Mouse (Mus musculus): Measurements from ENCODE around the gene Arhgap8.
"Not testable (repeated sequence)": the region's sequence is repeated elsewhere in the genome, so short reads cannot be mapped to it uniquely, and the experiment has no call there.

Arhgap8 gene

DNA sequence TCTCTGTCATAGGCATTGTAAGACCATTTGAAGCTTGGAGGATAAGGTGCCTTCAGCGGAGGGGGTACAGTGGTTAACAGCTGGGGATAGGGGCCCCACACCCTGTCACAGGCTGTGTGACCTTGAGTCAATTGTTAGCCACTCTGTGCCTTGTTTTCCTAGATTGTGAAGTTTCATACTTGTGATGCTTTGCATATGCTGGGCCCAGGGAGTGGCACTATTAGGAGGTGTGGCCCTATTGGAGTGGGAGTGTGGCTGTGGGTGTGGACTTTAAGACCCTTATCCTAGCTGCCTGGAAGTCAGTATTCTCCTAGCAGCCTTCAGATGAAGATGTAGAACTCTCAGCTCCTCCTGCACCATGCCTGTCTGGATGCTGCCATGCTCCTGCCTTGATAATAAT lies 3.8 kb downstream of the Arhgap8 start:
- in situ Hi-C loops (cut with MboI; ENCODE audit: low pct_unique_long_range_greater_than_20kb in 1 of 2, low sequenced_read_pairs in 2 of 2, unreplicated experiment in 1 of 2) = not testable (repeated sequence)

DNA sequence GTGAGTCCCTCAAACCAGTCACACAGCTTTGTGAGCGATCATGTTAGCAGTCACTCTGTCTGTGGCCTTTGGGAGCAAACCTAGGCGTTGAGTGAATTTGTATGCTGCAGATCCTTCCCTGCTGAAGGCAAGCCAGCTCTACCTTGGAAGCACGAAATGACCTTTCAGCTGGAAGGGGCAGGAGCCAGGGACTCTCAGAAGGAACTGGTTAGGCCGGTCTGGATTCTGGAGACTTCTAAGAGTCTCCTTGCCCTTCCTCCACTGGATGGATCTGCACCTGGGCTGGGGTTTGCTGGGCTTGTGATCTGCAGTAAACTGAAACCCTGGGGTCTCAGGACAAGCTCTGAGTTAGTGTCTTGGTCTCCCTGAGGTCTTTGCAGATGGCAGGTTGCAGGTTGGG lies 4.3 kb downstream of the Arhgap8 start:
- in situ Hi-C loops (cut with MboI; ENCODE audit: low pct_unique_long_range_greater_than_20kb in 1 of 2, low sequenced_read_pairs in 2 of 2, unreplicated experiment in 1 of 2) = no loop called here

DNA sequence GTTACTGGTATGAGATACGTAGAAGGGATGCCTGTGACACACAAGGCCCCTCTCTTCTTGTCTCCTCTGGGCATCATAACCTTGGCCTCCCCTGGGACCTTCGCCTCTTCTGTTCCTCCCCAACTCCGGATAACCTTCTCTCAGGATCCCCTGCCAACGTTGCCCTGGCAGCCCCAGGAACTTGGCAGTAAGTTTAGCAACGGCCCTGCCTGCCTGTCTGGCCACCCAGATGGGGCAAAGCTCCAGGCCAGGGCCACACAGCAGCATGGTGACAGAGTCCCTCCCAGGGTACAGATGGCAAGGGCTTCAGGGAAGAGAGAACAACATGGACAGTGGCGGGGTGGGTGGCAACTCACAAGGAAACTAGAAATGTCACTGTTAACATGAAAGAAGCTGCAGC lies 9.8 kb downstream of the Arhgap8 start:
- in situ Hi-C loops (cut with MboI; ENCODE audit: low pct_unique_long_range_greater_than_20kb in 1 of 2, low sequenced_read_pairs in 2 of 2, unreplicated experiment in 1 of 2) = no loop called here

DNA sequence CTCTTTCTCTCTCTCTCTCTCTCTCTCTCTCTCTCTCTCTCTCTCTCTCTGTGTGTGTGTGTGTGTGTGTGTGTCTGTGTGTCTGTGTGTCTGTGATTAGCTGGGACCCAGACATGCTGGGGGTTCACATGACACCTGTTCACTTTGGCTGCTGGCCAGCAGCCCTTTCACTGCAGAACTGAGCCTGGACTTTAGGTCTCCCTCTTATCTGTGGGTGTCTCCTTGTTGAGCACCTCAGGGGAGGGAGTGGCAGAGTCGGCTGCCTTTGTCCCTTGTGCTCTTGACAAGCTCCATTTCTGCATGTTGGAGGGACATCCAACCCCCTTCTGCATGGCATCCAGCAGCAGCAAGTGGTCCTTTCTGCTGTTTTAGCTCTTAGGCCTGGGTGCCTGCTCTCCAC lies 11.0 kb downstream of the Arhgap8 start:
- in situ Hi-C loops (cut with MboI; ENCODE audit: low pct_unique_long_range_greater_than_20kb in 1 of 2, low sequenced_read_pairs in 2 of 2, unreplicated experiment in 1 of 2) = no loop called here

DNA sequence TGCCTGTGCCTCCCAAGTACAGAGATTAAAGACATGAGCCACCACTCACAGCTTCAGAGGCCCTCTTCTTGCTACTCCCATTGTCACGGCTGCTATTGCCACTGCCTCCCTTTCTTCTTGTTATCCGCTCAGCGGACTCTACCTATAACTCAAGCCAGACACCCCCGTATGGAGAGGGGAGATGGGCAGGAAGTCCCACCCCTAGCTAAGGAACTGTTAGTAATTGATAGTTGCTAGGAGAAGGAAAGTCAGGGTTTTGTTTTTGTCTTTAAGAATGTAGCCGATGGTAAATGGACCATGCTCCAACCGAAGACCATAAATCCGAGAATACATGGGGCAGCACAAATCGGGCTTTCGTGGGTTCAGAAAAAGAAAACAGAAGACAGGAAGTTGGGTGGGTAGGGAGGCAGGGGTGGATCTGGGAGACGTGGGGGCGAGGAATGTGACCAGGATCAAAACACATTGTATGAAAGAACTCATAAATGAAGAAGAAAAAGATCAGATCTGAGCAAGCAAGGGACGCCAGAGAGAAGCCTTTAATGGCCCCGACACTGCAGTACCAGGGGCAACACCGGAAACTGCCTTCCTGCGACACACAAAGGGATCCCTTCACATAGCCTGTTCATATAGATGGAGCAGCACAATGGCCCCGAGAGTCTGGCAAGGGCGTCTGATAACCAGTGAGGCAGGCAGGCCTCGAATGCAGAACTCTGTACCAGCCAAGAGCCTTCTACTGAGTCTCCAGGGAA lies 12.0 kb downstream of the Arhgap8 start:
- in situ Hi-C loops (cut with MboI; ENCODE audit: low pct_unique_long_range_greater_than_20kb in 1 of 2, low sequenced_read_pairs in 2 of 2, unreplicated experiment in 1 of 2) = no loop called here

DNA sequence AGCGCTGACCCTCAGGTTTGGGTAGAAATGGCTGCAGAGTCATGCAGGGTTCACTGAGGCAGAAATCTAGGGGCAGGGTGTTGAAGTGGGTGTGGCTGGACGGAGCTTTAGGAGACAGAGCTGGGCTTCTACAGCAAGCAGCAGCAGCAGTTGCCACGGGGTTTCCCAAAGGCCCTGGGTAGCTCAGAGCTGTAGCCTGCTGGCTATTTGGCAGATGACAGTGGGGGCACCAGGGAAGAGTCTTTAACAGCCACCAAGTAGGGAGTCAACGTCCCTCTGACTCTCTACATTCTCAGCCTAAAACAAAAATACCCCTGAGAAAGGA lies 12.5 kb downstream of the Arhgap8 start:
- in situ Hi-C loops (cut with MboI; ENCODE audit: low pct_unique_long_range_greater_than_20kb in 1 of 2, low sequenced_read_pairs in 2 of 2, unreplicated experiment in 1 of 2) = no loop called here

DNA sequence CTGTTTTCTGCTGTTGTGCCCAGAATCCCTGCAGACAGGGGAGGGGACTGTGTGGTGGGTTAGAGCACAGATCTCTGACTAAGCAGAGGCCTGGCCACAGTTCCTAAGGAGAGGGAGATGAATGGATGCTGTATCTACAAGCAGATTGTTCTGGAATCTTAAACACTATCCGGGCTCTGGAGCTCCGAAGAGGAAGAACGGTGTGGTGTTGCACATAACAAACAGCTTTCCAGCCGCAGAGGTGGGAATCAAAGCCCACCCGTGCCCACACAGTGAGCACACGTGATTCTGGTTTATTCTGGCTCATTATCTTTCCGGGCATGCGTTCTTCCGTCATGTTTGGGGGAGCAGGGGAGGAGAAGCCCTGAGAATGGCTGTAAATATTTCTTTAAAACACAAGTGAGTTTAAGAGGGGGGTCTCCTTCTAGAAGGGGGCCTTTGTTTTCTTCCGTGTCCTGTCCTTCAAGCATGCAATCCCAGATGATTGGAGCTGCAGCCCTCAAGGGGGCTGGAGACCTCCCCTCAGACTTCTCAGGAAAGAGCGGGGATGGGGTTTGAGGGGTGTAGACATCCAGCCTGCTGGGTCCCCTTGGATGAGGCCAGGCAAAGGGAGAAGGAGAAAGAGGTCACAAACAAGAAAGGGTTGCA lies 16.6 kb downstream of the Arhgap8 start:
- in situ Hi-C loops (cut with MboI; ENCODE audit: low pct_unique_long_range_greater_than_20kb in 1 of 2, low sequenced_read_pairs in 2 of 2, unreplicated experiment in 1 of 2) = no loop called here

DNA sequence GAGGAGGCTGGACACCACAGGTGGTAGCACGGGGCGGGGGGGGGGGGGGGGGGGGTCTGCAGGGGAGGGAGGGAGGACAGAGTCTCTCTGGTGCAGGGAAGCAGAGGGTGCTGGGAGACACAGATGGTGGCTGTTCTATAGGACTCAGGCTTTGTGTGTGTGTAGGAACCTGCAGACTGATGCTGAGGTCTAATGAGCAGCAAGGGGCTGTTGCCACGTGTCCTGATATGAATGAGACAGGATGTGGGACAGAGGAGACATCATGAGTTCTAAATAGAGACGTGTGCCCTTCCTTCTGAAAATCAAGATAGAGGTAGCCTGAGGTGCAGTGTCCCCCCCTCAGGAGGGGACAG lies 17.1 kb downstream of the Arhgap8 start:
- in situ Hi-C loops (cut with MboI; ENCODE audit: low pct_unique_long_range_greater_than_20kb in 1 of 2, low sequenced_read_pairs in 2 of 2, unreplicated experiment in 1 of 2) = no loop called here

DNA sequence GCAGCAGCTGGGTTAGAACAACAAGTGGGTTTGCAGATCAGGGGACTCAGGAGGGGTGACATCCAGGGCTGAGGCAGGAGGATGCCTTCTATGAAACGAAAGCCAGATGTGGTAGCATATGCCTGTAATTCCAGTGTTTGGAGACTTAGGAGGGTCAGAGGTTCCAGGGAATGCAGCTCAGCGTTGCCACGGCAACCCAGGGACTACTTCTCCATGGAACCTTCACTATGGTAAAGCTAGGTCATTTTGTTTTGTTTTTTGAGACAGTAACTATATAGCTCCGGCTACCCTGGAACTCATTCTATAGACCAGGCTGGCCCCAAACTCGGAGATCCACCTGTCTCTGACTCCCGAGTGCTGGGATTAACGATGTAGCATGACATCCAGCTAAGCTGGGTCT lies 18.4 kb downstream of the Arhgap8 start:
- in situ Hi-C loops (cut with MboI; ENCODE audit: low pct_unique_long_range_greater_than_20kb in 1 of 2, low sequenced_read_pairs in 2 of 2, unreplicated experiment in 1 of 2) = no loop called here

DNA sequence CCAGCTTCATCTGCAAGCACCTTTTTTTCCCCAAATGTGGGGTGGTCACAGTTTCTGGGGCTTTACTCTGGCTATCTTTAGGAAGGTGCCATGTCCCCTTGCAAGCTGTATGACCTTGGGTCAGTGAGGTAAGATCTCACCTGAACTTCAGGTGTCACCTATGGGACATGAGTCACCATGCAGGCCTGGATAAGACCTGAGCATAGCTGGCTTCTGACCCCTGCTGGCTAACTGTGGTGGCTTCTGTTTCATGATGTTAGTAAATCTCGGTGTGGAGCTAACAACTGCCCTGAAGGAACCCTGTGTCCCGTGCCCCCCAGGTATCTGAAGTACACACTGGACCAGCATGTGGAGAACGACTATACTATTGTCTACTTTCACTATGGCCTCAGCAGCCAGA lies 21.7 kb downstream of the Arhgap8 start:
- in situ Hi-C loops (cut with MboI; ENCODE audit: low pct_unique_long_range_greater_than_20kb in 1 of 2, low sequenced_read_pairs in 2 of 2, unreplicated experiment in 1 of 2) = no loop called here

DNA sequence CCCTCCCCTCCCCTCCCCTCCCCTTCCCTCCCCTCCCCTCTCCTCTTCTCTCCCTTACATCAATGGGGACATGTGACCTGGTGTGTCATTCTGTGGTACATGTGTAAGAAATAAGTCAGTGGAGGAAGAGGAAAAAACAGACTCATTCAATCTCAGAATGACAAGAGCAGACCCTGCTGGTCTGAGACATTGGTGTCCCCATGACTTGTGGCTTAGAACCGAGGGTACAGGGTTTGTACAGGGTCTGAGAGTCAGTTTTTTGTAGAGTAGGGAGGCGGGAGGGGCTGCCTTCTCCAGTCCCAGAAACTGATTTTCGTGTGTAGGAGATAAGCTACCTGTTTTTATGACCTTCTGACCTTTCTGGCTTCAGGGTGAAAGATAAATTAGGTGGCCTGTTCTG lies 23.5 kb downstream of the Arhgap8 start:
- in situ Hi-C loops (cut with MboI; ENCODE audit: low pct_unique_long_range_greater_than_20kb in 1 of 2, low sequenced_read_pairs in 2 of 2, unreplicated experiment in 1 of 2) = no loop called here

DNA sequence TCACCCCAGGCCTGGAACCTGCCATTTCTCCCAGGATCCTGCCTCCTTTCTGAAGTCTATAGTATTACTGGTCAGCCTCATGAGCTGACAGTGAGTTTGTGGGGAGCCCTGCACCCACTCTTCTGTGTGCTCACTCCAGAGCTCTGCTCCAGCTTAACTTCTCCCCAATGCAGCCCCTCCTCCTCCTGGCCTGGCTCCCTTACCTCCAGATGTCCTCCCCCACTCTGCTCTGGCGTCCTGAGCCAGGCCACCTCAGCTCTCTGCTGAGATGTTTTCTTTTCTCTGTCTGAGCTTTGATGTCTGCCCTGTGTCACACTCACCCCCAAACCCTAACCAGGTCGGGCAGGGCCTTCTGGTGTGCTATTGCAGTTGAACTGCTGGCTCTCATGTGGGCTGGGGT lies 24.5 kb downstream of the Arhgap8 start:
- in situ Hi-C loops (cut with MboI; ENCODE audit: low pct_unique_long_range_greater_than_20kb in 1 of 2, low sequenced_read_pairs in 2 of 2, unreplicated experiment in 1 of 2) = no loop called here

DNA sequence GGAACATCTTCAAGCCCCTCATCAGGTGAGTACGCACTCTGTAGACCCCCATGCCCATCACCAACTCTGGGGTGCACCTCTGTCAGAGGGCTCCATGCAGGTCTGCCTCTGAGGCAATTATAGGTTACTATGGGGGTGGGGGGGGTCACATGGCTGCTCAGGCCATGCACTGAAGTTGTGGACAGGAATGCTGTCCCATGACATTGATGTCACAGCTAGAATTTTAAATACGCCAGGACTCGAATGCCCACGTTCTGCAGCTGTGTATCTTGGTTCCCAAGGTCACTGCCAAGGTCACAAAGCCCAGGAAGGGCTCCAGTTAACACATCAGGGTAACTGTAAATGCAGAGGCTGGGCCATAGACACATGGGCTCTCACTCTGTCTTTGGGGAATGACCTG lies 26.0 kb downstream of the Arhgap8 start:
- in situ Hi-C loops (cut with MboI; ENCODE audit: low pct_unique_long_range_greater_than_20kb in 1 of 2, low sequenced_read_pairs in 2 of 2, unreplicated experiment in 1 of 2) = no loop called here

DNA sequence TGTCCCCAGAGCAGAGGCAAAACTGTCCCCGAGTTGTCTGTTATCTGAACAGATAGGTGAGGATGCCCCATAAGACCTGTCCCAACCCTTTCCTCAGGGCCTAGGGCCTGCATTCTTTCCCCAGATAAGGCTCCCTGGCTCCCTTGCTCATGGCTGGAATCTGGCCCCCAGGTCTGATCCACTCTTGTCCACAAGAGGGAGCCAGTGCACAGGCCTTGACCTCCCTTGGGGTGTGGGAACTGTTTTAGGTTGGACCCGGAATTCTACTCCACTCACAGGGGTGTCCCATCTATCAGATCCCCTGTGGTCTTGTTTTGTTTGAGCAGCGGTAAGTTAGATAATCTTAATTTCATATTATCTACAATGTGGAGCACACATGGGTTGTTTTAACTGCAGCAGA lies 35.1 kb downstream of the Arhgap8 start:
- in situ Hi-C loops (cut with MboI; ENCODE audit: low pct_unique_long_range_greater_than_20kb in 1 of 2, low sequenced_read_pairs in 2 of 2, unreplicated experiment in 1 of 2) = loop anchor here in 1 of 2 experiments (5.0 kb wide), 1 partner anchor 242 kb away; no protein-coding TSS in a partner anchor

DNA sequence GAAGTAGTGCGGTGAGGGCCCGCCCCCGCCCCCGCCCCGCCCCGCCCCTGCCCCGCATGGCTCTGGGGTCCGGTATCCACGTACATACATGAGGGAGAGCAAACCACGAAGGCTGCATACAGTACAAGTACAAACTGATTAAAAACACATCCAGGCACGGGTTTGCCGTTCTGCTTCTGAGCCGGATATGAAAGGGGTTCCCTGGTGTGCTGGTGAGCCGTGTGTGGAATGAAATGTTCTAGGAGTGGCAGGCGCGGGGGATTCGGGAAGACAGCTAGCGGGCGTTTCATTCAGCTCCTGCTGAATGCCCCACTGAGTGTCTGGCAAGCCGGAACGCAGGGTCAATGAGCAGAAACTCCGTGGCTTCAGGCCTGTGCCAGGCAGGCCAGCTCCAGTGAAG lies 36.6 kb downstream of the Arhgap8 start:
- in situ Hi-C loops (cut with MboI; ENCODE audit: low pct_unique_long_range_greater_than_20kb in 1 of 2, low sequenced_read_pairs in 2 of 2, unreplicated experiment in 1 of 2) = loop anchor here in 1 of 2 experiments (5.0 kb wide), 1 partner anchor 241 kb away; no protein-coding TSS in a partner anchor

DNA sequence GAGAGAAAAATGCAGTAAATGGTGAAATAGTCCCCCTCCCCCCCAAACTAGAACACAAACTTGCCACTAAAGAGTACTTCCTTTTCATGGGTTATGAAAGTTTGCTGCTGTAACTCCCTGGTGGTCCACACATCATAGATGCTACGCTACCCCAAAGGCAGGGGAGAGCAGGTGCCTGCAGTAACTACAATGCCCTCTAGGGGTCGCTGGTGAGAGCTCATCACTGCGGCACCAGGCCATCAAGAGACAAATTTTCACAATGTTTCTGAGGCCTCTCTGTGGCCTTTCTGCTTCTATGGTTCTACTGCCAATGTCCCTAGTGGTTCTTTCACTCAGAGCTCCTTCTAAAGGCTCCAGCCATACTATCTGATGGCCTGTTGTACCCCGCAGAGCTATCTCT lies 38.6 kb downstream of the Arhgap8 start:
- in situ Hi-C loops (cut with MboI; ENCODE audit: low pct_unique_long_range_greater_than_20kb in 1 of 2, low sequenced_read_pairs in 2 of 2, unreplicated experiment in 1 of 2) = loop anchor here in 1 of 2 experiments (5.0 kb wide), 1 partner anchor 239 kb away; no protein-coding TSS in a partner anchor

DNA sequence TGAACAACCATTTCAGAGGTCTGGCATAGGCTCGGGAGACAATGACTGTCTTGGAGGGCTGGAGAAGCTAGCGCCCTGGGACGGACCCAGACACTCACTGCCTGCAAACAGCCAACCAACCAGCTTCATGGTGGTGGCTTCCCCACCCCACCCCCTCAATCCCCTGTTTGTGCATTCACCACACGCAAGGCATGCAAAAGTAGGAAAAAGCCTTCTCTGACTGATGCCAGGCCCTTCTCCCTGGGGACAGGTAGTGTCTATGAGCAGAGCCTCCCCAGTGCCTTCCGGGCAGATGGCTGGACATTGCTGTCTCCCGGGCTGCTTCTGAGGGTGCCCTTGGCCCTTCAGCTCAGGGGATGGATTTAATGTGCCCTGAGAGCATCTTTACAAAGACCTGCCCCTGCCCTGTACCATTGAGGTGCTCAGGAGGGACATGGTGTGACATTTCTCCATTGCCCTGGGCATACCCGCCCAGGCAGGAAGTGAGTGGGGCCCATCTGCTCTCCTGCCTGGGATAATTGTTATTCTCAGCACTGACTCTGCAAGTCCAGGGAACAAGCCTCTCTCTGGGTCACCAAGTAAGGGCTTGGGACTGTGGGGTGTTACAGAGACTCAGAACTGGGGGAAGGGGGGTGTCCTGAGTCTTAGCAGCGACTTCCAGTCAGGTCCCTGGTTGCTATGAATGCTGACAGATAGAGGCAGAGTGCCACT lies 43.0 kb downstream of the Arhgap8 start:
- in situ Hi-C loops (cut with MboI; ENCODE audit: low pct_unique_long_range_greater_than_20kb in 1 of 2, low sequenced_read_pairs in 2 of 2, unreplicated experiment in 1 of 2) = no loop called here

DNA sequence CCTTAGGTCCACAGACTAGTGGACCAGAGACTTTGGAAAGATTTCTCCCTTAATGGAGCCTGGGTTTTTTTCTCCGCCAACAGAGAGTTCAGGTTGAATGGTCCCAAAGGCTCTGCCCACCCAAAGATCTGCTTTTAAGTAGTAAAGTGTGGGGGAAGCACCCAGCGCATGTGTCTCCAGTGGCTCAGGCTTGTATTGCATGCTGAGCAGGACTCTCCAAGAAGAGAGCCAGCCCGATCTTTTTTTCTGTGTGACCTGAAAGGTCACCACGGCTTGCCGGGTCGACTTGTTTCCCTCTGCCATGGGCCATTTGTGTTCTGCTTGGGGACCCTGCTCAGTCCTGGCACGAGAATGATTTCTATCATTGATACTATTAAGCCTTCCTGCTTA lies 43.6 kb downstream of the Arhgap8 start:
- in situ Hi-C loops (cut with MboI; ENCODE audit: low pct_unique_long_range_greater_than_20kb in 1 of 2, low sequenced_read_pairs in 2 of 2, unreplicated experiment in 1 of 2) = no loop called here

DNA sequence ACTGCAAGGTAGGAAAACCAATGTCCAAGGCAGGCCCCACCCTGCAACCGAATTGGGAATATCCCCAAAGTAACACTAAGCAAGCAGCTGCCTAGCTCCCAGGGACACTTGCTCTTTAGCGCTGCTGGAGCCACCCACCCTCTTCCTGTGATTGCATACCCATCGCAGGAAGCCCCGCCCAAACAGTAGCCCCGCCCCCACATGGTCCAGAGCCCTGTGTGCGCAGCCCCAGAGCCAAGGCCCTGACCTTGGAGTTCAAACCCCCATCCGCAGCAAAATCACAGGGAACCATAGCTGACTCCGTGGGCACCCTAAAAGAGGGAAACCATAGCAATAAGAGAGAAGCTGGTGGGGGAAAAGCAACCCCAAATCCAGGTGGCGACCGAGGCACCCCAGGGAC lies 46.8 kb downstream of the Arhgap8 start:
- in situ Hi-C loops (cut with MboI; ENCODE audit: low pct_unique_long_range_greater_than_20kb in 1 of 2, low sequenced_read_pairs in 2 of 2, unreplicated experiment in 1 of 2) = no loop called here

DNA sequence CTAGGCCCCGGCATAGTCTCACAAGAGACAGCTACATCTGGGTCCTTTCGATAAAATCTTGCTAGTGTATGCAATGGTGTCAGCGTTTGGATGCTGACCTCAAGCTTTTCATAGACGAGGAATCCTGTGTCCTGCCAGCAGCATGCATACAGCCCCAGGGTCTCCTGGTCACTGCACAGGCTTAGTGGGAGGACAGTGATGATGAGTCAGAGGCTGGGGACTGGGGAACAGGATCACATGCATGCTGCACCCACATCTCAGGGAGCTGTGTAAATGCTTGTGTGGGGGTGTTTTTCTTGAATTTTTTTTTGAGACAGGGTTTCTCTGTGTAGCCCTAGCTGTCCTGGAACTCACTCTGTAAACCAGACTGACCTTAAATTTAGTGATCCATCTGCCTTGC lies 48.7 kb downstream of the Arhgap8 start:
- in situ Hi-C loops (cut with MboI; ENCODE audit: low pct_unique_long_range_greater_than_20kb in 1 of 2, low sequenced_read_pairs in 2 of 2, unreplicated experiment in 1 of 2) = not testable (repeated sequence)

Measured in mouse embryonic stem cell (cell line).